Mouse (Mus musculus) neural tube, embryonic 11.5 days (tissue): ENCODE results near the gene Scn3b. TPM values are rescaled to one million over a fixed set of nuclear protein-coding genes. Genes with fewer than 3 reads are reported as not detected.

Experiments used
- ATAC-seq: fragments of 200-750 bp; cut with Nextera tagmentation; 2 replicates; pipeline ENCODE4 v1.8.0; 2017; ENCODE audit warnings: moderate number of reproducible peaks, mild to moderate bottlenecking, moderate TSS enrichment, moderate library complexity; ENCODE audit not compliant: insufficient read depth, low FRiP score, low TSS enrichment
- DNase-seq: peaks from one replicate; pipeline ENCODE4 v3.0.0-alpha.2; 2015; ENCODE audit warnings: low spot score
- H3K27ac ChIP-seq: fragments of 300-500 bp; sonication (generic); 2 replicates; pipeline ENCODE4 v1.5.1; 2014; ENCODE audit warnings: low read depth, mild to moderate bottlenecking, low read length
- H3K27me3 ChIP-seq: fragments of 300-500 bp; sonication (generic); 2 replicates; pipeline ENCODE4 v1.6.1; 2014; ENCODE audit warnings: mild to moderate bottlenecking, low read length, mixed read lengths; ENCODE audit not compliant: control insufficient read depth, insufficient read depth
- H3K36me3 ChIP-seq: fragments of 300-500 bp; sonication (generic); 2 replicates; pipeline ENCODE4 v1.6.1; 2014; ENCODE audit warnings: mild to moderate bottlenecking, low read length, moderate library complexity, mixed read lengths; ENCODE audit not compliant: control insufficient read depth, insufficient read depth
- H3K4me1 ChIP-seq: fragments of 300-500 bp; sonication (generic); 2 replicates; pipeline ENCODE4 v1.6.1; 2014; ENCODE audit warnings: low read length, mixed read lengths; ENCODE audit not compliant: control insufficient read depth, insufficient read depth
- H3K4me2 ChIP-seq: fragments of 300-500 bp; sonication (generic); 2 replicates; pipeline ENCODE4 v1.6.1; 2014; ENCODE audit warnings: low read depth, mild to moderate bottlenecking, moderate library complexity
- H3K4me3 ChIP-seq: fragments of 300-500 bp; sonication (generic); 2 replicates; pipeline ENCODE4 v1.5.1; 2014; ENCODE audit warnings: low read depth, low read length
- H3K9ac ChIP-seq: fragments of 300-500 bp; sonication (generic); 2 replicates; pipeline ENCODE4 v1.6.1; 2014; ENCODE audit warnings: mild to moderate bottlenecking, low read length
- H3K9me3 ChIP-seq: fragments of 300-500 bp; sonication (generic); 2 replicates; pipeline ENCODE4 v1.6.1; 2016; ENCODE audit warnings: low read length; ENCODE audit not compliant: control insufficient read depth
- WGBS: fragments of 180-500 bp; shearing (Covaris S2); extraction: QIAGEN DNeasy Blood & Tissue Kit; methylation state at CpG from one replicate; pipeline ENCODE4 v1.1.7; 2014; 5-methylcytosine and 5-hydroxymethylcytosine counted together
- polyA plus RNA-seq: library from polyadenylated mRNA; unstranded; fragments of >200 nt; fragmentation: Nextera tagmentation; extraction: Ambion mirVana; gene quantifications from 2 replicates; pipeline ENCODE4 v1.2.1, GENCODE M21; 2014

The Scn3b gene
- polyA plus RNA-seq, 1 experiment from 2014 or later = 37.1 TPM

GRCm38 (mm10) chr9:40279438-40279837, 10.4 kb downstream of the Scn3b start:
- Histone ChIP-seq H3K9ac (no peak overlapping the region), H3K4me2 (no peak overlapping the region), H3K27me3 (no peaks in the 10 kb centered on the region), H3K27ac (no peak overlapping the region), H3K36me3 (no peaks in the 10 kb centered on the region), H3K4me1 (no peaks in the 10 kb centered on the region), H3K4me3 (no peak overlapping the region), H3K9me3 (no peaks in the 10 kb centered on the region)
- WGBS = 88% methylated on average over 7 of the region's 7 CpGs
- DNase-seq = no peak
- ATAC-seq = no peak

GRCm38 (mm10) chr9:40282968-40283367, 14.0 kb downstream of the Scn3b start:
- Histone ChIP-seq H3K4me1 (no peaks in the 10 kb centered on the region), H3K9ac (no peak overlapping the region), H3K36me3 (no peaks in the 10 kb centered on the region), H3K27ac (no peak overlapping the region), H3K4me3 (no peak overlapping the region), H3K4me2 (no peak overlapping the region), H3K9me3 (no peaks in the 10 kb centered on the region), H3K27me3 (no peaks in the 10 kb centered on the region)
- WGBS = 86% methylated on average over 7 of the region's 7 CpGs
- DNase-seq (no peak), ATAC-seq (no peak)

GRCm38 (mm10) chr9:40292475-40292874, 23.5 kb downstream of the Scn3b start:
- Histone ChIP-seq H3K36me3 (no peaks in the 10 kb centered on the region), H3K27ac (no peak overlapping the region), H3K4me2 (no peak overlapping the region), H3K4me3 (no peak overlapping the region), H3K9ac (no peak overlapping the region), H3K4me1 (no peaks in the 10 kb centered on the region), H3K27me3 (no peaks in the 10 kb centered on the region), H3K9me3 (no peaks in the 10 kb centered on the region)
- no peak for DNase-seq
- no peak for ATAC-seq
- 89% methylated on average over 4 of the region's 4 CpGs for WGBS

- no peaks in the 10 kb centered on the region for H3K36me3 ChIP-seq
- no peak overlapping the region for H3K4me2 ChIP-seq
- no peak overlapping the region for H3K9ac ChIP-seq
- ATAC-seq = no peak
- WGBS = 89% methylated on average over 8 of the region's 8 CpGs
- no peak for DNase-seq
- no peak overlapping the region for H3K27ac ChIP-seq
- no peaks in the 10 kb centered on the region for H3K9me3 ChIP-seq
- no peaks in the 10 kb centered on the region for H3K4me1 ChIP-seq
- no peaks in the 10 kb centered on the region for H3K27me3 ChIP-seq
- H3K4me3 ChIP-seq = no peak overlapping the region
Observed at GRCm38 (mm10) chr9:40293286-40293685, 24.3 kb downstream of the Scn3b start.

- 88% methylated on average over 5 of the region's 5 CpGs for WGBS
- no peak for DNase-seq
- Histone ChIP-seq H3K4me2 (no peak overlapping the region), H3K4me1 (no peaks in the 10 kb centered on the region), H3K27me3 (no peaks in the 10 kb centered on the region), H3K27ac (no peak overlapping the region), H3K9me3 (no peaks in the 10 kb centered on the region), H3K4me3 (no peak overlapping the region), H3K9ac (no peak overlapping the region), H3K36me3 (no peaks in the 10 kb centered on the region)
- ATAC-seq = no peak
Observed at GRCm38 (mm10) chr9:40293740-40294139, 24.7 kb downstream of the Scn3b start.

- Histone ChIP-seq H3K9me3 (no peaks in the 10 kb centered on the region), H3K36me3 (no peaks in the 10 kb centered on the region), H3K4me1 (no peaks in the 10 kb centered on the region), H3K9ac (no peak overlapping the region), H3K4me2 (no peak overlapping the region), H3K27ac (no peak overlapping the region), H3K4me3 (no peak overlapping the region), H3K27me3 (no peaks in the 10 kb centered on the region)
- no peak for DNase-seq
- ATAC-seq = no peak
- 80% methylated on average over 4 of the region's 5 CpGs for WGBS
Observed at GRCm38 (mm10) chr9:40294210-40294609, 25.2 kb downstream of the Scn3b start.

GRCm38 (mm10) chr9:40294866-40295265, 25.8 kb downstream of the Scn3b start:
- H3K36me3 ChIP-seq = no peaks in the 10 kb centered on the region; the same call in 1 of the 2 replicates
- H3K27ac ChIP-seq = no peak overlapping the region
- no peak overlapping the region for H3K4me2 ChIP-seq
- no peak for DNase-seq
- H3K4me3 ChIP-seq = no peak overlapping the region
- 70% methylated on average over 1 of the region's 1 CpGs for WGBS
- H3K4me1 ChIP-seq = no peaks in the 10 kb centered on the region
- no peaks in the 10 kb centered on the region for H3K9me3 ChIP-seq
- H3K9ac ChIP-seq = no peak overlapping the region
- no peak for ATAC-seq
- H3K27me3 ChIP-seq = no peaks in the 10 kb centered on the region

- Histone ChIP-seq H3K9me3 (no peaks in the 10 kb centered on the region), H3K36me3 (no peaks in the 10 kb centered on the region; the same call in 1 of the 2 replicates), H3K9ac (no peak overlapping the region), H3K27ac (no peak overlapping the region), H3K4me3 (no peak overlapping the region), H3K4me1 (no peaks in the 10 kb centered on the region), H3K4me2 (no peak overlapping the region), H3K27me3 (no peaks in the 10 kb centered on the region)
- no peak for ATAC-seq
- DNase-seq = no peak
- whole genome bisulfite sequencing = 95% methylated on average over 5 of the region's 5 CpGs
Observed at GRCm38 (mm10) chr9:40296251-40296650, 27.2 kb downstream of the Scn3b start.

GRCm38 (mm10) chr9:40297969-40298368, 29.0 kb downstream of the Scn3b start:
- ATAC-seq (no peak), DNase-seq (no peak)
- Histone ChIP-seq H3K9ac (no peak overlapping the region), H3K4me3 (no peak overlapping the region), H3K4me1 (no peaks in the 10 kb centered on the region), H3K4me2 (no peak overlapping the region), H3K36me3 (no peaks in the 10 kb centered on the region; the same call in 1 of the 2 replicates), H3K27me3 (no peaks in the 10 kb centered on the region), H3K9me3 (no peaks in the 10 kb centered on the region), H3K27ac (no peak overlapping the region)
- WGBS = 94% methylated on average over 9 of the region's 9 CpGs
